Mouse (Mus musculus) adrenal gland, postnatal 10 days (tissue): ENCODE measurements around the gene Spag5. TPM values are rescaled to one million over a fixed set of nuclear protein-coding genes. Genes with fewer than 3 reads are reported as not detected.

Source experiments
- DNase-seq: peaks from one replicate; pipeline ENCODE4 v3.0.0; 2021; ENCODE audit warnings: mixed read lengths
- total RNA-seq, 2 experiments: library from RNA; stranded (reverse); gene quantifications; 2 replicates each; pipeline ENCODE4 v1.2.3; 2021

The Spag5 gene
- total RNA-seq, 2 experiments from 2014 or later, result 11.2 to 16.1 TPM

GRCm38 (mm10) chr11:78322860-78323259 is 21.5 kb downstream of the Spag5 start, which contains the start of gene Aldoc:
Gene Aldoc, plus strand, starts transcription at chr11:78322968.
- peak; percentile 87 for DNase-seq

- no peak for DNase-seq
Measured at GRCm38 (mm10) chr11:78324000-78324785, 22.9 kb downstream of the Spag5 start.

DNA sequence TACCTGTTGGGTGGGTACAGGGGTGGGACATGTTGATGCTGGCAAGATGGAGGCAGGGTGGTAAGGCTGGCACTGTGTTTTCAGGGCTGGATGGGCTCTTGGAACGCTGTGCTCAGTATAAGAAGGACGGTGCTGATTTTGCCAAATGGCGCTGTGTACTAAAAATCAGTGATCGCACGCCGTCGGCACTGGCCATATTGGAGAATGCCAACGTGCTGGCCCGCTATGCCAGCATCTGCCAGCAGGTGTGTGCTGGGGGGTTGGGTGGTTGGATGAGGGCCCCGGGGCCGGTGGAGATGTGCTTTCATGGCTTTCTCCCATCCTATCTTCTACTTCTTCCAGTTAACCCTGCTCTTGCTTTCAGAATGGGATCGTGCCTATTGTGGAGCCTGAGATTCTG is 23.6 kb downstream of the Spag5 start:
- no peak for DNase-seq

GRCm38 (mm10) chr11:78327215-78327614 is 25.9 kb downstream of the Spag5 start:
- no peak for DNase-seq

DNA sequence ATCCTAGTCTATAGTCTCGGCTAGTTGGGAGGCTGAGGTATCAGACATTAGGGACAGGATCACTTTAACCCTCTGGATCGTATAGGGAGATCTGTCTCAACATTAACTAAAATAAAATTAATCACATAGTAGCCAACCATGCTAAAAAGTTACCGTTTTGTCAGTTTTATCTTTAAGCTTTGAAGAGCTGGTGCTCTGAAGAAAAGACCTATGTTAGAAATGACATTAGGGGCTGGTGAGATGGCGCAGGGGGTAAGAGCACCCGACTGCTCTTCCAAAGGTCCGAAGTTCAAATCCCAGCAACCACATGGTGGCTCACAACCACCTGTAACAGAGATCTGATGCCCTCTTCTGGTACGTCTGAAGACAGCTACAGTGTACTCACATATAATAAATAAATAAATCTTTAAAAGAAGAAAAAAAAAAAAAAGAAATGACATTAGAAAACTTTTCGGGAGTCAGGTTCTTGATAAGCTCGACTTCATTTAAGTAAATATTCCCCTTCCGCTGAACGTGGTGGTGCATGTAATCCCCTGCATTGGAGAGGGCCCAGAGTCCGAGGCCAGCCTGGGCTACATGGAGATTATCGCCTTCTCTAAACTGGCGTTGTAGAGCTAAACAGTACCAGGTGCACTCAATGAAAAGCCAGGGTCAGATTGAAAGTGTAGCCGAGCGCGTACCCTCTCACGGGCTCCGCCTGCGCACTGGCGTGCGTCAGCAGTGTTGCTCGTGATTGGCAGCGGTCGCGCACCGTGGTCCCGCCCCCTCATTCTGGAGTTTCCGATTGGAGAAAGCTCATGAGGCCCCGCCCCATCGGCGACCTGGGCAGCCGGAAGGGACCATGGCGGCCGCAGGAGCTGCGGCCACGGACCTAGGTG is 26.5 kb downstream of the Spag5 start, which contains the start of gene Pigs:
Gene Pigs (plus strand): TSS at position 782 of the 878 bp plus-strand sequence.
- peak; percentile 98 for DNase-seq

- no peak for DNase-seq
Measured at GRCm38 (mm10) chr11:78328512-78329056, 27.3 kb downstream of the Spag5 start.

- DNase-seq, result no peak
Measured at GRCm38 (mm10) chr11:78332676-78333075, 31.3 kb downstream of the Spag5 start.

DNA sequence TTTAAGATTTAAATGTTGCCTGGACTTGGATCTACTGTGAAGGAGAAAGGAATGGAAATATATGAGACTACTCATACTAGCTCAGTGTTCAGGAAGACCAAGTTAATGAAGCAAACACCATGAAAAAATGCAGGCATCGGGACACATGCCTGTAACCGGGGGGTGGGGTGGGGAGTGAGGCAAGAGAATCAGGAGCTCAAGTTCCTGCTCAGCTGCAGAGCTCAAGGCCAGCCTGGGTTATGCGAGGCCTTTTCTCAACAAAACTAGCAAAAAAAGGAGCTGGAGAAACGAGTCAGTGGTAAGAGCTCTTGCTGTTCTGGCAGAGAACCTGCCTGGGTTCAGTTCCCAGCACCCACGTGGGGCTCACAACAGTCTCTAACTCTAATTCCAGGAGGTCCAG is 32.7 kb downstream of the Spag5 start:
- peak; percentile 33 for DNase-seq

DNA sequence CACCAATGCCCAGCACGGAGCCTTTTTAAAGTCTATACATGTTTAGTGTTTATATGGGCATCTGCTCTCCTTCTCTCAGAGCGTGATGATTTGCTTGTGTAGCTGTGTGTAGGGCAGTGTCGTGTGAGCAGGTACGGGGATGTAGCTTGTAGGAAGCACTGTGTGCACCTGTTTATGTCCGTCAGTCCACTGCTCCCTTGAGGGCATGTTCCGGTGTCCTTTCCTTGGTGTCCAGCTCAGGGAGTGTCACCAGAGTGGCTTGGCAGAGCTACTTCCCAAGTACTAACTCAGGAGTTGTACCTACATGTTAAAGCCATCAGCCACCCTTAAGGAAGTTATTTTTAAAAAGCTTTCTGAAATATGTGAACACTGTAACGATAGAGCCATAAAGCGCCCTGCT is 35.7 kb downstream of the Spag5 start:
- no peak for DNase-seq

GRCm38 (mm10) chr11:78341702-78342101 is 40.4 kb downstream of the Spag5 start:
- no peak for DNase-seq

- DNase-seq, result peak; percentile 92
Measured at GRCm38 (mm10) chr11:78343381-78344327, 42.3 kb downstream of the Spag5 start, which contains the start of gene Unc119. Gene Unc119, plus strand, starts transcription at chr11:78343482.

DNA sequence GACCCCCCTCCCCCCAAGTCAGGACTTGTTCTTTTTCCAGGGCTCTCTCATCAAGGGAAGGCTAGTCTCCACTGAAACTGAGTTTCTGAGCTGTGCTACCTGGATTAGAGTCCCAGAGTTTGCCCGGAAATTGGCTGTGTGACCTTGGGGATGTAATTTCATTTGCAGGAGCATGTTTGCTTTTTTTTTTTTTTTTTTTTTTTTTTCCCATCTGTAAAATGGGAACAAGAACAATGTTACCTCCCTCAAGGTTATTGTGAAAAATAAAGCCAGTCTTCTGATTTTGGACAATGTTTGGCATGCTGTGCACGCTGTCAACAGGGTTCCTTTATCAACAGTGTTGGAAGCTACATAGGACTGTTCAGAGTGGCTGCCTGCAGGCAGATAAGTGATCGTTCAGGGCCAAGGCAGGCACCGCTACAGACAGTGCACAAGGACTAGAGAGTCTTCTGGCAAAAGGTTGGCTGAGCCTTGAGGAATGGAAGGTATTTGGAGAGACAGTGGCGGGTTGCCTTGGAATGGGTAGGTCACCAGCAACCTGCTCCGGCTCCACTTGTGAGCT is 43.1 kb downstream of the Spag5 start:
- DNase-seq, result no peak

- DNase-seq, result peak; percentile 76
Measured at GRCm38 (mm10) chr11:78344890-78345715, 43.8 kb downstream of the Spag5 start.

DNA sequence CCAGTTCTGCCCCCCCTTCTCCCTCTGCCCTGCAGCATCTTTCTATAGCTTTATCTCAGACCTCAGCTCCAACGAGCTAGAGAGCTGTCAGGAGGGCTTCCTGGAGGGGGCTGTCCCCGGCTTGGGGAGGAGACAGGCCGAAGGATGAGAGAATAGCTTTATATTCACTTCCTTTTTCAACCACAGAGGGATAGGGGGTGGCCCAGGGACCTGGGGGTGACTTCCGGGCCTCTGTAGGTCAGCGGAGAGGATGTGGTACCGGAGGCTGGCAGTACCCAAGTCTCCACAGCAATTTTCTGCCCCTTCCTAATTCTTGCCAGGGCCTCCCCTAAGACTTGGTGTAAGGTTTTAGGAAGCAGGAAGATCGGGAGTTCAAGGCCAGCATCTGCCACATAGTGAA is 44.5 kb downstream of the Spag5 start:
- DNase-seq, result peak; percentile 24

DNA sequence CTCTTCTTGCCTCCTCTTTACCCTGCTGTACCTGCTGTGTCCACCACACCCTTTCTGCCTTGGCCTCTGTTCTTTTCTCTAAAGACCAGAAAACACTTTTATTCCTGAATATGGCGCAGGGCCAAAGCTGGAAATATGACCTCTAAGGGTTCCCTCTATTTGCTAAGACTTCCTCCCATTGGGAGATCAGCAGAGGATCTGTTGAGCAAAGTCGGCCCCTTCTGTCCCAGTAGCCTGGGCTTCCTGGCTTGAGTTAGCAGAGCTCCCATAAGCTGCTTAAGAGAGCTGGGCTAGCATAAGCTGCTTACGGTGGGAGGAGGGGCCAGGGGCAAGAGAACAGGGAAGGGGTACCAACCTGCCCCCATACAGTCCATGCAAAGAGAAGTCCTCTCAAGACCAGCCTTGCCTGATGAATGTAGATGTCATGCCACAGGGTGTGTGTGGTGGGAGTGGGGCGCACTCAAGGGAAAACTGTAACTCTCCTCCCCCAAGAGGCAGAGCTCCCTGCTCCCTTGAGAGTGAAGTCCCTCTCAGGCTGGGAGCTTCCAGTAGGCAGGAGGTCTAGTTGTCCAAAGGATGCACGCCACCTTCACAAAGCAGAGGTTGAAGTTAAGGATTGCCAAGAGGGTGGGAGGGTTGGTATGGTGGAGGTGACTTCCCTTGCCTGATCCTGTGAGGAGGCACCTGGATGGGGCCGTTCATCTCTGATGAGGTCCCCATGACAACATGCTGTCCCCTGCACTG is 45.2 kb downstream of the Spag5 start:
- DNase-seq, result peak; percentile 59

GRCm38 (mm10) chr11:78347070-78347754 is 45.9 kb downstream of the Spag5 start:
- DNase-seq, result peak; percentile 85

- no peak for DNase-seq
Measured at GRCm38 (mm10) chr11:78347908-78348307, 46.6 kb downstream of the Spag5 start.

DNA sequence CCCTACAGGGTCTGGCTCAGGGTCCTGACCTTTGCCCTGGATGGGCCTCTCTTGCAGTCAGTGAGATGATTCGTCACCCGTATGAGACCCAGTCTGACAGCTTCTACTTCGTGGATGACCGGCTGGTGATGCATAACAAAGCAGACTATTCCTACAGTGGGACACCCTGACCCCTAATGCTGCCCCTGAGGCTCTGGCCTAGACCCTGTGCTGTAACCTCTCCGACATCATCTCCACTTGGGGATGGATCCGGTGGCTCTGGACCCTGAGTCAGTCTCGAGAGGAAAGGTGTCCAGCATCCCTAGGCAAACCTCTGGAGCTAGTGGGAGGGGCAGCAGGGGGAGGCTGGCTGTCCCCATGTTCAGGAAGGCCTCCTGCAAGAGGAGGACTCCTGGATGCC is 47.1 kb downstream of the Spag5 start:
- DNase-seq, result no peak
